Mouse (Mus musculus) heart, postnatal 0 days (tissue): ENCODE measurements around the gene Nab2.

Experiments used
- CTCF ChIP-seq: IDR thresholded peaks from 2 replicates; pipeline ENCODE4 v1.5.1; 2016; ENCODE audit warnings: antibody characterized with exemption, control low read depth, low read depth
- EP300 ChIP-seq: IDR thresholded peaks from 2 replicates; pipeline ENCODE4 v1.6.1; 2016; ENCODE audit warnings: antibody characterized with exemption, low read depth

GRCm38 (mm10) chr10:127670185-127670584 lies 1.8 kb upstream of the Nab2 start:
- 0 out of 2 replicates have a peak, but pooled peaks have one; percentile 5 for TF ChIP-seq CTCF
- TF ChIP-seq EP300, result no peak
